Mouse (Mus musculus): Measurements from ENCODE around the gene Pgm2. TPM values are rescaled to one million over a fixed set of nuclear protein-coding genes. Genes with fewer than 3 reads are reported as not detected.

The Pgm2 gene
- total and polyA plus RNA-seq, 2 experiments from 2014 or later: 6.5 to 10.4 TPM

- 84% methylated on average over 16 of the region's 16 CpGs for WGBS
- Histone ChIP-seq H3K4me1 (ENCODE audit: control insufficient read depth, insufficient read depth) (peaks cover 5% of the 10 kb centered on the region), H3K27ac (ENCODE audit: low read depth) (no peak overlapping the region), H3K27me3 (ENCODE audit: control insufficient read depth, insufficient read depth, low read length) (no peaks in the 10 kb centered on the region), H3K4me2 (ENCODE audit: low read depth, low read length) (no peak overlapping the region), H3K36me3 (replicated peaks; ENCODE audit: control insufficient read depth, insufficient read depth, low read length) (no peaks in the 10 kb centered on the region), H3K9ac (replicated peaks; ENCODE audit: low read depth, low read length) (no peak overlapping the region), H3K4me3 (ENCODE audit: low read depth, low read length) (no peak overlapping the region), H3K9me3 (replicated peaks; ENCODE audit: control insufficient read depth, low read length) (no peaks in the 10 kb centered on the region)
- TF ChIP-seq CTCF (IDR thresholded peaks at IDR 0.05; ENCODE audit: low read depth): no peak
- no peak for DNase-seq (ENCODE audit: low spot score)
- ATAC-seq (ENCODE audit: insufficient read depth, low read depth): no peak
These were observed 80.6 kb downstream of the Pgm2 start for GRCm38 (mm10) chr5:64173302-64173701.

- Histone ChIP-seq H3K4me3 (ENCODE audit: low read depth, low read length) (no peak overlapping the region), H3K27me3 (ENCODE audit: control insufficient read depth, insufficient read depth, low read length) (no peaks in the 10 kb centered on the region), H3K9me3 (replicated peaks; ENCODE audit: control insufficient read depth, low read length) (no peaks in the 10 kb centered on the region), H3K4me2 (ENCODE audit: low read depth, low read length) (no peak overlapping the region), H3K27ac (ENCODE audit: low read depth) (peak overlapping the region; percentile 40; the same call in 1 of the 2 replicates), H3K36me3 (replicated peaks; ENCODE audit: control insufficient read depth, insufficient read depth, low read length) (no peaks in the 10 kb centered on the region), H3K9ac (replicated peaks; ENCODE audit: low read depth, low read length) (no peak overlapping the region), H3K4me1 (ENCODE audit: control insufficient read depth, insufficient read depth) (peaks cover 5% of the 10 kb centered on the region)
- 47% methylated on average over 5 of the region's 5 CpGs for WGBS
- DNase-seq (ENCODE audit: low spot score) (no peak), ATAC-seq (ENCODE audit: insufficient read depth, low read depth) (no peak; the same call in 1 of the 2 replicates)
- no peak for TF ChIP-seq CTCF (IDR thresholded peaks at IDR 0.05; ENCODE audit: low read depth)
- TF ChIP-seq EP300 (IDR thresholded peaks at IDR 0.05; ENCODE audit: low read depth): no peak
These were observed 81.7 kb downstream of the Pgm2 start for GRCm38 (mm10) chr5:64174429-64174935.

Small RNAs within 50 kb of the gene (microRNA-seq; reads per million reads assigned to microRNA genes)
- gene Gm22395: not detected
- not detected for gene Gm23967

Other genes starting within 250 kb of the Pgm2 start
- 3.2 and 5.8 TPM in 2 replicates for gene Rell1, start 124.1 kb upstream of the Pgm2 start, total RNA-seq (2014; rRNA removed; ENCODE audit: low replicate concordance)
- gene Rell1, start 124.1 kb upstream of the Pgm2 start, polyA plus RNA-seq (2015; fragmentation: Nextera tagmentation; extraction: Ambion mirVana): 7.9 and 8.0 TPM in 2 replicates
- 43.7 and 55.4 TPM in 2 replicates for gene Tbc1d1, start 63.4 kb downstream of the Pgm2 start, total RNA-seq (2014; rRNA removed; ENCODE audit: low replicate concordance)
- gene Tbc1d1, start 63.4 kb downstream of the Pgm2 start, polyA plus RNA-seq (2015; fragmentation: Nextera tagmentation; extraction: Ambion mirVana): 18.3 and 22.4 TPM in 2 replicates

Measured in heart, postnatal 0 days (tissue).